Mouse (Mus musculus) frontal cortex, postnatal 25 days (tissue): ENCODE data around the gene Rbpjl.
A peak's percentile ranks its signal among the peaks of the same experiment; 100 is the strongest.

ENCODE experiments used
- DNase-seq, 2 experiments: peaks; one replicate each; pipeline ENCODE4 v3.0.0; 2022; ENCODE audit warnings: low spot score in 2 of 2

The Rbpjl gene

DNA sequence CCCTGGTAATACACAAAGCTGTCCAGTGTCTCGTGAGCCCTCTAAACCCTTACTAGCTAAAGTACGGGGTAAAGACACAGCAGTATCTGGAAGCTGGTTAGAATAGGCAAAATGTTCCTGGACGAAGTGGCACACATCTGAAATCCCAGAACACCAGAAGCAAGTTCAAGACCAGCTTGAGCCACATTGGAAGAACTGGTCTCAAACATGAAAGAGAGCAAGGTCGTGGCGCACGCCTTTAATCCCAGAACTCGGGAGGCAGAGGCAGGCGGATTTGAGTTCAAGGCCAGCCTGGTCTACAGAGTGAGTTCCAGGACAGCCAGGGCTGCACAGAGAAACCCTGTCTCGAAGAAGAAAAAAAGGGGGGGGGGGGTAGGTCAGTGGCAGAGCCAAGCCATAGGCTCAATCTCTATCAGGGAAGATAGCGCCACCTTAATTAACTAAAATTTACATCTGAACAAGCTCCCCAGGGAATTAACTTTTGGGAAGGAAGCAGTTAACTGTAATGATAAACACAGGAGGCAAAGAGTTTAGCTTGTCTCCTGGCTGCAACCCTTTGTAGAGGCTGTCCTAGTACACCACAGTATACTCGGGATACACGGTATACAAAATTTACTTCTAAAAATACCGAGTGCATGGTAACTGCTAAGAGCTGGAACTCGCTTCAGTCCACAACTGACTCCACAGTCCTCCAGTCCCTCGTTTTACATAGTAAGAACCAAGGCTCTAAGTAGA is 27.1 kb downstream of the Rbpjl start:
- DNase-seq, result no peak

DNA sequence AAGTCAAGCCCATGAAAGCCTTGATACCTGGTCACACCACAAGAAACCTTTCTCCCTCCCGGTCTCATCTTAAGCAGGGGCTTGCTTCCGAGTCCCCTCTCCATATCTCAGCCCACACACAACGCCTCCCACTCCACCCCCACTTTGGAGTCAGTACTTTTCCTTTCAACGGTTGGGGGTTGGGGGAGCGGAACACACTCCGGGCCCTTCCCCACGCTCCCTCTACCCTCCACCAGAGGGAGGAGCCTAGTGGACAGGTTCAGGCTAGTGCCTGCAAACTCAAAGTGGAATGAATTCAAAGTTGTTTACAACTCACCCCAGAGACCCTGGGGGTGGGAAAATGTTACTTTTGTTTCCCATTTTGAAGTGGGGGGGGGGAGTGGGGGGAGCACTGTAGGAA is 27.8 kb downstream of the Rbpjl start:
- DNase-seq, result no peak

GRCm38 (mm10) chr2:164431676-164432465 is 28.9 kb downstream of the Rbpjl start:
- DNase-seq, result no peak

DNA sequence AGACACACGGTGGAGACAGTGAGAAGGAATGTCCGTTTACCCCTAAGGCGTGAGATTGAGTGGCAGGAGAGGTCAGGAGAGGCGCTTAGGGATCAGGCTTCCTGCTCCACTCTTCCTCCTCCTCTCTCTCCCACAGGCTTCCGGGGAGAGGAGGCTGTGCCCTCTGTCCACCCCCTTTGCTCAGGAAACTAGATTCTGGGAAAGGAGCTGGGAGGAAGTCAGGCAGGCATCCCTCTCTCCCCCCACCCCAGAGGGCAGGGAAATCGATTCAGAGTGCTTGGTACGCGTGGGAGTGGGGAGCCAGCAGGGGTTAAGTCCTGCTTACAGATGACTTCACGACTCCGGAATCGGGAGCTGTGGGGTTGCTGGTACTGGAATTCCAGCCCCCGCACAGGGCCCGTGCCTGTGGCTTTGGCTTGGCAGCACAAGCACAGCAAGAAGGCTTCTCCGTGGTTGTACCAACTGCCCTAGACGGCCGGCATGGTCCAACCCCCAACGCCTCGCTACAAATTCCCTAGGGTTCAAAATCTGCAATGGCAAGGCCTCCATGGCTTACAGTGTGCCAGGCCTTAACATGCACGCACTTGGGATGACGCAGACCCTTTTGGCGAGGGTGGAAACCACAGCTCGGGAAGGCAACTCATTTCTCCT is 29.7 kb downstream of the Rbpjl start:
- no peak for DNase-seq

DNA sequence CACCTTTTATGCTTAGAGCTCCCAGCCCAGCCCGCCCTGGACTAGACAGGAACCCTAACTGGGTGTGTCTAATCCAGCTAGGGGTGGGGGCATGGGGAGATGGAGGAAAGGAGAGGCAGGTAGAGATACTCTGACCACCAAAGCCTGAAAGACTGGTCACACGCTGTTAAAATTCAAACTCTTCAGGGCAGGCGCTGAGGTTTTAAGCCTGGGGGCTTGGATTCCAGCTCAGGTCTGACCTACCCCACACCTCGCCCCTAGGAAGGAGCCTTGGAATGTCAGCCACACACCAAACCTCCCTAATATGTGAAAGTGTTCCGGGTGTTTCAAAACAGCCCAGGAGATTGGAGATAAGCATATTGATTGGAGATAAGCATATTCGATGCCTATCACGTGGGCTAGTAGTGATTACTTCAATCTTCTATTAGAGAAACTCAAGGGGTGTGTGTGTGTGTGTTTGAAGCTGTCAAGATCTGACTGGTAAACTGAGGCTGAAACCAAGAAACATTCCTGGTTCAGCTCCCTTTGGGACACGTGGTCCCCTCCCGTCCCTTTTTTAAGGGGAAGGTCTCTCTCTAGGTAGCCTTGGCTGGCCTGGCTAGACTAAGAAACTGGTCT is 30.4 kb downstream of the Rbpjl start:
- DNase-seq, result no peak

GRCm38 (mm10) chr2:164434681-164435080 is 31.7 kb downstream of the Rbpjl start:
- no peak for DNase-seq

DNA sequence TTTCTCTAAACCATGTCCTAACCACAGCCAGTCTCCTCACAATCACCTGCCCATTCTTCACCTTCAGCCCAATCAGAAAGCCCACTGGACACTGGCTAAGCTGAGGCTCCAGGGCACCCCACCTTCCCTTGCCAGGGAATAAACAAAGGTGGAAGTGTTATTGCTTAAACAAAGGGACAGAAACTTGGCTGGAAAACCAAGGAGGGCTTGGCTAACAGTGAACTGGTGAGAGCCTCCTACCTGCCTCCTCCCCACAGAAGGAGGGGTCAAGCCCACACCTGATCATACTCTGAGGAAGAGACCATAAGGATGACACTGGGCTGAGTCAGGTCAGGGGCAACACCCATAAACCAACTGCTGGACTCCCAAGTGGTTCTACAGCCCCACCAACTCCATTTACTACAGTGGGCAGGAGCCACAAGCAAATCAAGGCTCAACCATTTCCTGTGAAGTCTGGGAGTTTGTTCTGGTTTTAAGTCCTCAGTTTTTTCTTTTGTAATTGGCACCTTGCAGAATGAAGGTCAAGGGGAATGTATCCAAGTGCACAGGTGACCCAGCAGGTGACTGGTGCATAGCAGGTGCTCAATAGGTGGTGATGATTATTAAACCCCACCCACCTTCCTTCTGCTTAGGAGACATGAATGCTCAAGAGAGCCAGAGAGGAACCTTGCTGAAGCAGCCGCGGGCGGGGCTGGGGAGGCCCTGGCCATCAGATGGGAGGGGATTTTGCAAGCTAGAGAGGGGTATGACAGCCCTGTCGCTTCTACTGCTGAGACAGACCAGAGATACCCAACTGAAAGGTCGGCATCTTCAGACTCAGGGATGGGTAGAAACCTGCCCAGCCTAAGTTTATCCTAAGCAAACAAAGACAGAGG is 32.5 kb downstream of the Rbpjl start:
- DNase-seq, result no peak

GRCm38 (mm10) chr2:164436215-164436913 is 33.4 kb downstream of the Rbpjl start:
- no peak for DNase-seq

DNA sequence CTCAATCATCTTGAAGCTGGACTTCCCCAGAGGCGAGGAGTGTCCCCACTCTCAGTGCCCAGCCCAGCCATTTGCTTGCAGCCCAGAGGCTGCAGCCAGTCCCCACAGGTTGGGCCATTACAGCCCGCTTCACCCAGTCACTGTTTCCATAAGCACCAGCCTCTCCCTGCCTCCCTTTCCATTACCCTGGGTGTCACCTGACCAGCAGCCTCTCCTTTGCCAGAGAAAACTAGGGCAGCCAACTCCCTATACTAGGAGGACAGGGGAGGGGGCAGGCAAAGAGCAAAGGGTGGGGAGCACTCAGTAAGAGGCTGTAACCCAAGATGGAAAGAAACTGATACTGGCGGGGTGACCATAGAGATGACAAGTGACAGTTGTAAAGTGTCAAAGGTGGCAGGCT is 34.0 kb downstream of the Rbpjl start:
- no peak for DNase-seq

DNA sequence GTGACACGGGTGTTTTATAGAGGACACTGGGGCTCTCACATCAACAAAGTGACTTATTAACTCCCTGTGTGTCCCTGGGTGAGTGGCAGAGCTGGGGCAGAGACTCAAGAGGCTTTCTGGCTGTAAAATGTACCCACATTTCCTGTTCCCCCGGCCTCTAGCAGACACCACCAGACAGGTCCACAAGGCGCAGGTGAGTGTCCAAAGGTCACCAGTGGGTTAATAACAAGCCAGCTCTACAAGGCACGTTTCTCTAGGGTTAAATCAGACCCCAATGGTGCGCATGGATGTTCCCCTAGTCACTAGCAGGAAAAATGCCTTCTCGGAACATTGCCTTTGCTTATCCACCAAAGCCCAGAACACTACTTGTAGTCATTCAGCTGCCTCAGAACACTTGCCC is 34.8 kb downstream of the Rbpjl start:
- DNase-seq, result no peak

DNA sequence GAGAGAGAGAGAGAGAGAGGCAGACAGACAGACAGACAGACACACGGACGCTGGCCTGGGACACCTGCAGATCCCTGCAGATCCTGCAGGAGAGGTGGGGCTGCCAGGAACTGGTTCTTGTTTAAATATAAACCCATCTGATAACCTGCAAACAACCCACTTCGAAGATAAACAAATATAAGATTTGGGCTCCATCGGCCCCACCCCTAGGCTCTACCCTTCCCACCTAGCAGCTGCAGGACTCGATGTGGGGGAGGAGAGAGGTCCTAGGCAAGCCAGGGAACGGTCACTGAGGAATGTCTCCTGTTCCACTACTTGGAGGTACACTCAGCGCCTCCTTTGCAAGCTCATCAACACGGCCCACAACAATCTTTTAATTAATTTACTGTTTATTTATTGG is 35.3 kb downstream of the Rbpjl start:
- no peak for DNase-seq

DNA sequence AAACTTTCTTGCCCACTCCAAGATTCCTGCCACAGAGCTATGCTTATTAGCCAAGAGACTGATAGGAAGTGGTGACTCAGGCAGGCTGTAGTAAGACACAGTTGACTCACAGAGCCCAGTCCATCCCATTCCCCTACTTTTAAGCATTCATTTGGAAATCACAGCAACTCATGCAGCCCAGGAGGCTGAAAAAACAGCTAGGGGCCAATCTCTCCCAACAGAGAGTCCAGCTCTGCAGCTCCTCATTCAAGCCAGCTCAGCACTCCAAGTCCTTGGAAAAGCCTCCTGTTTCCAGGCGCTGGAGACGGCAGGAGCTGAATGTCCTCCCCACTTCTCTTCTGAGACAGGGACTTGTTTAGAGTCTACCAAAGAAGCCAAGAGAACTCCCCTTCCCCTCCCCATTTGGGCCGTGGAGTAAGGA is 36.1 kb downstream of the Rbpjl start:
- no peak for DNase-seq

GRCm38 (mm10) chr2:164440314-164440713 is 37.4 kb downstream of the Rbpjl start:
- no peak for DNase-seq

GRCm38 (mm10) chr2:164441155-164441554 is 38.2 kb downstream of the Rbpjl start:
- no peak for DNase-seq

- DNase-seq, result no peak
These were observed 38.8 kb downstream of the Rbpjl start for GRCm38 (mm10) chr2:164441731-164442130.

DNA sequence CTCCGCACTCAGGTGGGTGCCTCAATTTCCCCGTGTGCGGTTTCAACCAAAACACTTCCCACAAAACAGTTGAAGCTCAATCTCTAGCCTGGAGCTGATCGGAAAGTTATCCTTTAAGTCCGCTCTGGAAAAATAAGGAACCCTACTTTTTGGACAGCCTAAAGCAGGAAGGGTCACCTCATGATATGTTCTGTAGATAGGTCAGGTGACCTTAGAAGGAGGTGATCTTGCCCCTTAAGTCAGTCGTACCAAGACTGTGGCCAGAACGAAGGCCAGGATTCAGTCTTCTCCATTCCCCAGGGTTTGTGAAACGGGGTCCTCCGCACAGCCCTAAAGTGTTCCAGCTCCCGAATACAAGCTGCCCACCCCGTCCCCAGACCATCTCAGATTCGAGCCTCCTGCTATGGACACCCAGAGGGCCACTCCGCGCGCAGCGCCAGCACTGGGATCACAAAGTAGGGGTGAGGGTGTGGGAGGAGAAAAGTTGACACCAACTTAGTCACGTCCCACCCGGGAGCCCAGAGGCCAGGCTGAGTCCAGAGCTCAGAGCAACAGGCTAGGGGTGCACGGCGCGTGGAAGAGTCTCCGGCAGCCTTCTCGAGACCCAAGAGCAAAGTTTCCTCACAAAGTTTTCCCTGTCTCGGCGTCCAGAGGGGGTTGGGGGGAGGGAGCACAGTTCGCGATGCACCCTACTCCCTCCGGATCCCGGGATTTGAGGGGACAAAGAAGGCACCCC is 39.5 kb downstream of the Rbpjl start:
- DNase-seq, result no peak

DNA sequence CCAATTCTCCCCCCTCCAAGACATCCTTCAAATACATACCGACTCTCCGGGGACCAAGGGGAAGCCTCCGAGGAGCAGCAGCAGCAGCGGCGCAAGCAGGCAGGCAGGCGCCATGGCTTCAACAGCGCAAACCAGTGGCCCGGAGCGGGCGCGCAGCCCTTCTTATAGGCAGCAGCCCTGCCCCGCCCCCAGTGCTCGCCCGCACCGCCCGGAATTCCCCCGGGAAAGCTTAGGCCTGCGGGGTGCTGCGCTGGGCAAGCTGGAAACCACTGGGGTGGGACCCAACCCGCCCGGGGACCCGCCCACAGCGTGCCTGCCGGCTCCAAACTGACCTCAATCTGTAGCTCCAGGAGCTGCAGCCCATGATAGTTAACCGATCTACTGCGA is 40.1 kb downstream of the Rbpjl start:
- DNase-seq, result peak; percentile 37 to 56

DNA sequence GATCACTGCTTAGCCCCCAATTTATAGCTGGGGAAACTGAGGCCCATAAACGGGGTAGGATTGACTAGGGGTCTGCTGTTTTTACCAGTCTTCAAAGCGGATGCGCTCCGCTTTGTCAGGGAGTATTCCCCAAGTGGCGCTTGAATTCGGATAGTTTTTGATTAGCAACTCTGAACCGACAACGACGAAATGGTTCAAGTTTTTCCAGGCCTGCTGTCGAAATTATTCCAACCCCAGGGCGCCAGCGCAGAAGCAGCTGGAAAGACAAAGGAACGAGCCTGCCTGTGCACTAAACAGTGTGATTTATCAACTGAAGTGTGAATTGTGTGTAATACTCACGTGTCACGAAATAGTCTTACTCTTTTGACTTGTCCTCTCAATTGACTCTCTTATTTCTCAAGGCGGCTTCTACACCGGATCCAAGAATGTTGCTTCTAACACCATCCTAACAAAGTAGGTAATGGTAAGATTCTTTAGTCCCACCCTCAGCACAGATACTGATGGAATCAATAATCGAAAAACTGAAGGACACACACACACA is 40.6 kb downstream of the Rbpjl start, which contains the start of gene Sdc4:
TSS of gene Sdc4 (minus strand) at position 428 of the 541 bp plus-strand sequence.
- DNase-seq, result no peak

DNA sequence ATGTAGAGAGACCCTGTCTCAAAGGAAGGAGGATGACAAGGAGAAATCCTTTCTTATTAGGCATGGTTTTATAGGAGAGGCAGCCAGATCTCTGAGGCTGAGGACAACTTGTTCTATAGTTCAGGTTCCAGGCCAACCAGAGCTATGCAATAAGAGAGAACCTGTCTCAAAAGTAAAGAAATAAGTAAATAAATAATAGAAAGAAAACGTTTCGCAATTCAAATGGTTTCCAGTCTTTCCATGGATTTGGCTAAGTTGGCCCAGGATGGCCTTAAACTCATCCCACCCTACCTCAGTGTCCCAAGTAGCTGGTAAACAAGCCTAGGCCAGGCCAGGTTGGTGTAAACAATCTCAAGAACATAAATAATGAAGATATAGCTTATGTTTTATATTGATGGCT is 41.8 kb downstream of the Rbpjl start:
- no peak for DNase-seq
